Mouse (Mus musculus) liver, embryonic 18 days (tissue): ENCODE measurements around the gene Med14. TPM values are rescaled to one million over a fixed set of nuclear protein-coding genes. Genes with fewer than 3 reads are reported as not detected.

Source experiments
- polyA plus RNA-seq: library from polyadenylated mRNA; depleted of rRNA; stranded (reverse); fragments of >200 nt; gene quantifications from 2 replicates; pipeline ENCODE4 v1.2.3, GENCODE M21; 2012; rRNA removed

The Med14 gene
- 5.1 and 5.3 TPM in 2 replicates for polyA plus RNA-seq

GRCm38 (mm10) chrX:12761626-12762333, at the start of gene Med14:
Med14 (minus strand) TSS chrX:12762073.

GRCm38 (mm10) chrX:12673054-12673775, 88.7 kb downstream of the Med14 start, which contains the start of gene 1810030O07Rik:
1810030O07Rik (minus strand) TSS chrX:12673668.

Other genes starting within 250 kb of the Med14 start
- 22.1 and 24.7 TPM in 2 replicates for gene Atp6ap2, start 174.3 kb downstream of the Med14 start, polyA plus RNA-seq
- gene 1810030O07Rik, start 88.4 kb downstream of the Med14 start, polyA plus RNA-seq, result 6.1 and 6.2 TPM in 2 replicates